Mouse (Mus musculus) MEL (cell line): ENCODE data around the gene Gosr1. TPM values are rescaled to one million over a fixed set of nuclear protein-coding genes. Genes with fewer than 3 reads are reported as not detected.

Experiments
- DNase-seq: peaks from one replicate; pipeline ENCODE4 v3.0.0; 2011; ENCODE audit warnings: low read depth, low spot score
- H3K27ac ChIP-seq: 2 replicates; pipeline ENCODE4 v1.5.1; 2012; ENCODE audit warnings: low read depth, mild to moderate bottlenecking, control low read depth, low read length, moderate library complexity; ENCODE audit not compliant: control insufficient read depth
- H3K27me3 ChIP-seq, 2 experiments: fragments of 150-350 bp in 1 of 2; sonication (generic) in 1 of 2; 2 replicates each; pipeline ENCODE4 v1.6.1; 2012; ENCODE audit warnings: low read length in 2 of 2, mild to moderate bottlenecking in 2 of 2, improper control_type of control experiment in 1 of 2, moderate library complexity in 1 of 2; ENCODE audit not compliant: insufficient read depth in 2 of 2, control insufficient read depth in 1 of 2
- H3K36me3 ChIP-seq, 2 experiments: 2 replicates each; pipeline ENCODE4 v1.6.1; 2012 to 2014; ENCODE audit warnings: low read length in 2 of 2, improper control_type of control experiment in 1 of 2, inconsistent platforms in 1 of 2, mild to moderate bottlenecking in 1 of 2; ENCODE audit not compliant: insufficient read depth in 2 of 2, control insufficient read depth in 1 of 2
- H3K4me1 ChIP-seq, 2 experiments: fragments of 150-350 bp in 1 of 2; sonication (generic) in 1 of 2; 2 replicates each; pipeline ENCODE4 v1.6.1; 2012; ENCODE audit warnings: low read length in 2 of 2, improper control_type of control experiment in 1 of 2, mild to moderate bottlenecking in 1 of 2; ENCODE audit not compliant: insufficient read depth in 2 of 2, control insufficient read depth in 1 of 2
- H3K4me3 ChIP-seq, 2 experiments: fragments of 150-350 bp in 1 of 2; sonication (generic) in 1 of 2; 2 replicates each; pipeline ENCODE4 v1.5.1; 2012; ENCODE audit warnings: low read depth in 2 of 2, low read length in 2 of 2, mild to moderate bottlenecking in 2 of 2, moderate library complexity in 2 of 2, control low read depth in 1 of 2, improper control_type of control experiment in 1 of 2; ENCODE audit not compliant: control insufficient read depth in 1 of 2, insufficient read depth in 1 of 2
- H3K79me2 ChIP-seq: 2 replicates; pipeline ENCODE4 v1.6.1; 2012; ENCODE audit warnings: mild to moderate bottlenecking, low read length, moderate library complexity; ENCODE audit not compliant: control insufficient read depth, poor library complexity, insufficient read depth
- H3K9ac ChIP-seq: 2 replicates; pipeline ENCODE4 v1.6.1; 2012; ENCODE audit warnings: low read depth, mild to moderate bottlenecking, control low read depth, low read length, moderate library complexity; ENCODE audit not compliant: control insufficient read depth, poor library complexity, severe bottlenecking
- H3K9me3 ChIP-seq: fragments of 150-350 bp; sonication (generic); replicated peaks from 2 replicates; pipeline ENCODE4 v1.6.1; 2012; ENCODE audit warnings: mild to moderate bottlenecking, low read length, improper control_type of control experiment, moderate library complexity; ENCODE audit not compliant: insufficient read depth
- CHD1 ChIP-seq: IDR thresholded peaks from 2 replicates; pipeline ENCODE4 v1.6.1; 2012; ENCODE audit warnings: low read depth, mild to moderate bottlenecking, inconsistent platforms, low read length, improper control_type of control experiment
- E2F4 ChIP-seq: IDR thresholded peaks from 2 replicates; pipeline ENCODE4 v1.6.1; 2011; ENCODE audit warnings: low read depth, low read length, improper control_type of control experiment, borderline replicate concordance
- ELF1 ChIP-seq: IDR thresholded peaks from 2 replicates; pipeline ENCODE4 v1.6.1; 2014; ENCODE audit warnings: low read depth, mild to moderate bottlenecking, inconsistent platforms, low read length, improper control_type of control experiment, moderate library complexity
- EP300 ChIP-seq, 2 experiments: IDR thresholded peaks; 2 replicates each; pipeline ENCODE4 v1.6.1; 2011; ENCODE audit warnings: improper control_type of control experiment in 2 of 2, low read length in 2 of 2, low read depth in 1 of 2, mild to moderate bottlenecking in 1 of 2
- GABPA ChIP-seq: IDR thresholded peaks from 2 replicates; pipeline ENCODE4 v1.6.1; 2012; ENCODE audit warnings: low read depth, mild to moderate bottlenecking, inconsistent platforms, low read length, improper control_type of control experiment, moderate library complexity
- HCFC1 ChIP-seq: IDR thresholded peaks from 2 replicates; pipeline ENCODE4 v1.6.1; 2012; ENCODE audit warnings: low read depth, mild to moderate bottlenecking, inconsistent platforms, low read length, improper control_type of control experiment, moderate library complexity
- JUND ChIP-seq: IDR thresholded peaks from 2 replicates; pipeline ENCODE4 v1.6.1; 2011; ENCODE audit warnings: low read depth, mild to moderate bottlenecking, improper control_type of control experiment, low read length
- MAX ChIP-seq: IDR thresholded peaks from 2 replicates; pipeline ENCODE4 v1.6.1; 2011; ENCODE audit warnings: low read length, improper control_type of control experiment
- NRF1 ChIP-seq: IDR thresholded peaks from 2 replicates; pipeline ENCODE4 v1.6.1; 2014; ENCODE audit warnings: low read depth, mild to moderate bottlenecking, inconsistent platforms, low read length, improper control_type of control experiment, moderate library complexity; ENCODE audit not compliant: poor library complexity, insufficient read depth, severe bottlenecking
- POLR2A ChIP-seq, 2 experiments: IDR thresholded peaks; 2 replicates each; pipeline ENCODE4 v1.6.1; 2011 to 2012; ENCODE audit warnings: low read length in 2 of 2, mild to moderate bottlenecking in 2 of 2, control low read depth in 1 of 2, improper control_type of control experiment in 1 of 2, low read depth in 1 of 2, moderate library complexity in 1 of 2; ENCODE audit not compliant: control insufficient read depth in 1 of 2, insufficient read depth in 1 of 2, poor library complexity in 1 of 2
- POLR2AphosphoS2 ChIP-seq: IDR thresholded peaks from 2 replicates; pipeline ENCODE4 v1.6.1; 2011; ENCODE audit warnings: low read length, improper control_type of control experiment
- RAD21 ChIP-seq: IDR thresholded peaks from 2 replicates; pipeline ENCODE4 v1.6.1; 2011; ENCODE audit warnings: mild to moderate bottlenecking, low read depth, low read length, improper control_type of control experiment
- SMC3 ChIP-seq: IDR thresholded peaks from 2 replicates; pipeline ENCODE4 v1.6.1; 2011; ENCODE audit warnings: low read depth, low read length, improper control_type of control experiment
- UBTF ChIP-seq: IDR thresholded peaks from 2 replicates; pipeline ENCODE4 v1.6.1; 2012; ENCODE audit warnings: low read depth, mild to moderate bottlenecking, inconsistent platforms, low read length, improper control_type of control experiment, moderate library complexity, borderline replicate concordance; ENCODE audit not compliant: insufficient read depth
- USF1 ChIP-seq: IDR thresholded peaks from 2 replicates; pipeline ENCODE4 v1.6.1; 2014; ENCODE audit warnings: low read depth, mild to moderate bottlenecking, inconsistent platforms, low read length, improper control_type of control experiment, moderate library complexity
- USF2 ChIP-seq, 2 experiments: IDR thresholded peaks; 2 replicates each; pipeline ENCODE4 v1.6.1; 2011 to 2012; ENCODE audit warnings: improper control_type of control experiment in 2 of 2, low read length in 2 of 2, borderline replicate concordance in 1 of 2, inconsistent platforms in 1 of 2, low read depth in 1 of 2, mild to moderate bottlenecking in 1 of 2; ENCODE audit not compliant: insufficient read depth in 1 of 2
- ZKSCAN1 ChIP-seq: IDR thresholded peaks from 2 replicates; pipeline ENCODE4 v1.6.1; 2012; ENCODE audit warnings: low read depth, mild to moderate bottlenecking, inconsistent platforms, low read length, improper control_type of control experiment, moderate library complexity
- polyA plus RNA-seq, 2 experiments: library from polyadenylated mRNA; stranded (reverse) in 1 of 2; unstranded in 1 of 2; fragments of >175 nt in 1 of 2; fragments of >200 nt in 1 of 2; gene quantifications; 2 replicates each; pipeline versions ENCODE4 v1.2.1 to v1.2.4; 2012; ENCODE audit warnings: low replicate concordance in 2 of 2, low read depth in 1 of 2; ENCODE audit not compliant: insufficient read length in 2 of 2, insufficient read depth in 1 of 2, missing spikeins in 1 of 2
- total RNA-seq: library from RNA; depleted of rRNA; stranded (reverse); fragments of 300-350 nt; gene quantifications from 2 replicates; pipeline ENCODE4 v1.2.3, GENCODE M21; 2012

The Gosr1 gene
- total and polyA plus RNA-seq, 3 experiments: 23.1 to 25.8 TPM; not detected in 1

GRCm38 (mm10) chr11:76709625-76710452, 53.5 kb downstream of the Gosr1 start:
- TF ChIP-seq ZKSCAN1 (peak; percentile 58), POLR2AphosphoS2 (no peak), RAD21 (no peak)
- TF ChIP-seq, all 39 proteins: peak for 1
- Histone ChIP-seq H3K9ac (no peak overlapping the region), H3K27me3 (peaks cover 11 to 12% of the 10 kb centered on the region in 2 experiments)

GRCm38 (mm10) chr11:76708881-76709280, 54.5 kb downstream of the Gosr1 start:
- H3K27ac ChIP-seq: no peak overlapping the region
- peaks cover 11 to 12% of the 10 kb centered on the region in 2 experiments for H3K27me3 ChIP-seq
- H3K79me2 ChIP-seq: no peaks in the 10 kb centered on the region

More at GRCm38 (mm10) chr11:76709625-76710452, 53.5 kb downstream of the Gosr1 start:
- no peak overlapping the region for H3K27ac ChIP-seq
- DNase-seq: no peak
- H3K4me3 ChIP-seq: no peak overlapping the region
- H3K4me1 ChIP-seq: no peaks in the 10 kb centered on the region
- no peaks in the 10 kb centered on the region for H3K9me3 ChIP-seq
- no peaks in the 10 kb centered on the region for H3K36me3 ChIP-seq
- H3K79me2 ChIP-seq: no peaks in the 10 kb centered on the region

GRCm38 (mm10) chr11:76708066-76708465, 55.3 kb downstream of the Gosr1 start:
- no peak for DNase-seq
- Histone ChIP-seq H3K27me3 (peaks cover 14 to 16% of the 10 kb centered on the region in 2 experiments), H3K4me3 (no peak overlapping the region), H3K9ac (no peak overlapping the region), H3K4me1 (no peaks in the 10 kb centered on the region), H3K9me3 (no peaks in the 10 kb centered on the region), H3K27ac (no peak overlapping the region), H3K36me3 (no peaks in the 10 kb centered on the region), H3K79me2 (no peaks in the 10 kb centered on the region)
- TF ChIP-seq SMC3 (no peak), JUND (no peak), USF1 (no peak), CHD1 (no peak), ELF1 (no peak), NRF1 (no peak), POLR2A (IDR thresholded peaks at IDR 0.05; ENCODE audit: control insufficient read depth in 1 of 2, insufficient read depth in 1 of 2, low read depth in 1 of 2, low read length in 2 of 2, poor library complexity in 1 of 2) (no peak), USF2 (IDR thresholded peaks at IDR 0.05; ENCODE audit: borderline replicate concordance in 1 of 2, insufficient read depth in 1 of 2, low read depth in 1 of 2, low read length in 2 of 2) (no peak), POLR2AphosphoS2 (no peak), MAX (no peak)

More at GRCm38 (mm10) chr11:76708881-76709280, 54.5 kb downstream of the Gosr1 start:
- H3K4me1 ChIP-seq: no peaks in the 10 kb centered on the region
- TF ChIP-seq RAD21: no peak
- no peak for TF ChIP-seq GABPA
- no peak for TF ChIP-seq EP300 (IDR thresholded peaks at IDR 0.05; ENCODE audit: low read depth in 1 of 2, low read length in 2 of 2)
- no peak for TF ChIP-seq POLR2A (IDR thresholded peaks at IDR 0.05; ENCODE audit: control insufficient read depth in 1 of 2, insufficient read depth in 1 of 2, low read depth in 1 of 2, low read length in 2 of 2, poor library complexity in 1 of 2)
- TF ChIP-seq HCFC1: no peak
- no peak for TF ChIP-seq E2F4
- TF ChIP-seq UBTF: no peak
- no peaks in the 10 kb centered on the region for H3K36me3 ChIP-seq
- no peak overlapping the region for H3K9ac ChIP-seq
- H3K4me3 ChIP-seq: no peak overlapping the region
- H3K9me3 ChIP-seq: no peaks in the 10 kb centered on the region
- DNase-seq: no peak
